Mouse (Mus musculus) right cerebral cortex, postnatal 4 days (tissue): ENCODE results near the gene Armh3.

Source experiments
- DNase-seq: peaks from one replicate; pipeline ENCODE4 v3.0.0-alpha.2; 2022

The Armh3 gene

DNA sequence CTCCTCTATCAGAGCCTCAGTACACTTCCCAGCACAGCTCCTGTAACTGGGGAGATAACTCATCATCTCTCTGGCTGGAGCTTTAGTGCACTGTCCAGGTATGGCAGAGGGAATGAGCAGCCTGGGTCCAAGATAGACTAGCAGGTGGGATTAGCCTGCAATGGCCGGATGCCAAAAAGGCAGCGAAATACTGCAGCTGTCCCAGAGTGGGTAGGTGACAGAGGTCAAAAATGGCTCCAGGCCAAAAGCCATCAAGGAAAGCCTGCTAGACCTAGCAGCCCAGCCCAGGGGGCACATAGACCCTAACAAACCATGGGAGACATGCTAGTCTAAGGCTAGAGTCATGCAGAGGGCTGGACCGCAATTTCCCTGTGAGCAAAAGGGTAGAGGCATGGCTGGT lies 94.4 kb downstream of the Armh3 start:
- DNase-seq: no peak

DNA sequence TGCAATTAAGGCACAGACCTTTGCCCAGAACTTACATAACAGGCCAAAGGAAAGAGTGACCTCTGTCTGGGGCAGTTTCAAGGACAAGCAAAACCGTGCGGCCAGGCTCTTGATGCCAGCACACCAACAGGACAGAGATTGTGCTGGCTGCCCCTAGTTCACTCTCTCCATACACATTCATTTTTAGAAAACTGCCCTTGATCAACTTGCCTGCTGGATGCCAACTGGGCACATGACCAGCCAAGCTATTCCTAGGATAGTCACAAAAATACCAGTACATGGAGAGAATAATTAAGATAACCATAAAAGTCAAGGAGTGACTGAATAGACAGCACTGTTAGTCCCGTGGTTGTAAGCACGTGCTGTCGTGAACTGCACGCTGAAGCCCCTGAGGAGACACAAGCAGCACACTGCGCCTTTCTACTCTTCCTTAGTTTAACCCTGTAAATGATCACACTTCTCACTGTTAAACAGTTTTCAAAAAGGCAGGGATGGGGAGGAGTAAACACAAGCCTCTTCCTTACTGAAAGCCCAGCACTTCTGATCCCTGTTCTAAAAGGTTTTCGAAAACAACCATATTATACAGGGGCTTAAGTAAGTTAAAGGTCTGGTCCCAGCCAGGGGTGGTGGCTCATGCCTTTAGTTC lies 95.8 kb downstream of the Armh3 start:
- no peak for DNase-seq

DNA sequence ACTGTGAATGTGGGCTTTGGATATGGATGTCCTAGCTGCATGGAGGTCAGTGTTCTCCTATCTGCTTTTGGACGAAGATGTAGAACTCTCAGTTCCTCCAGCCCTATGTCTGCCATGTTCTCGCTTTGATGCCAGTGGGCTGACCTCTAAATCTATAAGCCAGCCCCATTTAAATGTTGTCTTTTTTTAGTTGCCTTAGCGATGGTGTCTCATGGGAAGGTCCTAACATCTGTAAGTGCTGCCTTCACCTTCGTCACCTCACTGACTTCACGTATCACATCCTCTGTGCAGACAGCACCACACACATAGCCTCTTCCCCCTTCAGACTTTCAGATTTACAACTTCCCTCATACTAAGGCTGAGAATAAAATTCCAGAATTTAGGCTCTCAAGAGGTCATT lies 97.5 kb downstream of the Armh3 start:
- DNase-seq: no peak

DNA sequence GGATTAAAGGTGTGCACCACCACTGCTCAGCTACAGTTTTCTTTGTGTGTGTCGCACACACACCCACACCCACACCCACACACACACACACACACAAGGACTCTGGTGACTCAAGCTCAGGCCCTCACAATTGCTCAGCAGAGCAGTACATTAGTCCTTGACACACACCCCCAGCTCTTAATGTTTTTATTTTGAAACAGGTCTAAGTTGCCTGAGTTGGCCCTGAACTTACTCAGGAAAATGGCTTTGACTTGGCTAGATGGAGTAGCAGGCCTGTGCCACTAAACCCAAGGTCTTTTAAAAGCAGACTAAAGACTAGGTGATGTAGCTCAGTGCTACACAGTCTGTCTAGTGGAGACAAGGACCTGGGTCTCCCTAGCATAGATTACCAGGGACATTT lies 102.6 kb downstream of the Armh3 start:
- DNase-seq: no peak

DNA sequence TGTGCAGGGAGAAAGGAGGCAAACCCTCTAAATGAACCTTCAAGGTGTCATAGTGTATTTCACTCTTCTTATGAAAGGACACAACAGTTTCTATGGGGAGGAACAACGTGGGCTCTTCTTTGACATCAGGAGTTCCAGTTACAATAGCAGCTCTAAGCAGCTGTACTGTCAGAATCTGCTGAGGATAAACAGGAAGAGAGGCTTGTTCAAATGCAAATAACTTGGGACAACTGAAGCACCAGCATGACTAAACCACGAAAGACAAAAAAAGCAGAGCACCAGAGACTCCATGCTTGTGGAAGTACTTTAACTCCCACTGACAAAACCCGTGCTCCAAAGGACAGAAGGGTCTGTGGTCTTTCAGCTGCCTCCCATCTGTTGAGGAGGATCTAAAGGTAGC lies 116.2 kb downstream of the Armh3 start:
- no peak for DNase-seq

DNA sequence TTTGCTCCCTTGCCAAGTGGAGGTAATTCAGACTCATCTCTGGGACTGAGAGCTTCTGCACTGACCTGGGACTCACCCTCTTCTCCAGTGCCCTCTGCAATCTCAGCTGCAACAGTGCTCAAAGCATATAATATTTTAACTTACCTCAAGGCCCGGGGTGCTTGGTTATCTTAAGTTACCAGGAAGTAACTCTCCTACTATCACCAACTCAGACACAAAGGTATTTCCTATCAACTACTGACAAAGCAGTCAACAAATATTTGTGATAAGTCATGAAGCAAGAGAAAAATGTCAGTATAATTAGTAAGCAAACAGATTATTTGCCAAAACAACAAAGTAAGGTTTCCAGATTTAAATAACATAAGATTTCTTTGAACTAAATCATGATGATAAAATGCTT lies 125.0 kb downstream of the Armh3 start:
- no peak for DNase-seq

DNA sequence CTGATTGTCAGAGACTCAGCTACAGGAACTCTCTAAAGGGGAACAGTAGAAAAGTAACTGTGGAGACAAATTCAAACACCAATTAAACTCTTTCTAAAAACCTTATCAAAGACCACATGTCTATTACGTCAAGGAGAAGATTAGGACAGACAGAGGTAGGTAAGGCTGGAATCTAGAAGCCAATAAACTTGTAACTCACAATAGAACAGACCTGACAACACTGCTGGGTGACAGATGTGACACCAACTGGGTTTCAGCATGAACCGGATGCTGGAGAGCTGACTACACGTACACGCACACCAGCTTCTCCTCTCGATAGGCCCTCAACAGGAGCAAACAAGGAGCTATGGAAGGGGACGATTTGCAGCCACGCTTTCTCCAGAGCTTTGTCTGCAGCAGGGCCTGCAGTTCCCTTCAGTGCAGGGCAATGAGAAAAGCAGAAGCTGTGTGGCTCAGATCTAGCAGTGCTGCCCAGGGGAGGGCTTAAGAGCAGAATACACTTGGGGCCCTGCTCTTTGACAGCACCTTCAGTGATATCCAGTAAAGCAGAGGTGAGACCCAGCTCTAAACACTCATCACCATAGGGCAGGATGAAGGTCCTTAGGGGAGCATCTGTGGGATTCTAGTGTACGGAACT lies 142.9 kb downstream of the Armh3 start:
- no peak for DNase-seq

DNA sequence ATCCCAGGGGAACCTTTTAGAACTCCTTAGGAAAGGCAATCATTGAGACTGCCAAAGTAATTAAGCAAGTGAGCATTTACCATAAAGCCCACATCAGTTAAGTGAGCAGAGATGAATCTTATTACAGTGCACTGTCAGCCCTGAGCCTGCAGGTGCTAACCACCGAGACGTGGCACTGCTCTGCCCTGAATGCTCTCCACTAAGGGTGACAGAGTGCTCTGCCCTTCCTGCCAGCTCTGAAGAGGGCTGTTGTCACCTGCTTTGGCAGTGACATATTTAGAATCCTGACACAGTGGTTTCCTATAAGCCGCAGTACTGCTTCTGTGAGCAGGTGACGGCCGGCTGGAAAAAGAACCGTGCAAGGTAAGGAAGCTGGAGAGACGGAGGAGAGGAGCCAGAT lies 143.8 kb downstream of the Armh3 start:
- DNase-seq: no peak

DNA sequence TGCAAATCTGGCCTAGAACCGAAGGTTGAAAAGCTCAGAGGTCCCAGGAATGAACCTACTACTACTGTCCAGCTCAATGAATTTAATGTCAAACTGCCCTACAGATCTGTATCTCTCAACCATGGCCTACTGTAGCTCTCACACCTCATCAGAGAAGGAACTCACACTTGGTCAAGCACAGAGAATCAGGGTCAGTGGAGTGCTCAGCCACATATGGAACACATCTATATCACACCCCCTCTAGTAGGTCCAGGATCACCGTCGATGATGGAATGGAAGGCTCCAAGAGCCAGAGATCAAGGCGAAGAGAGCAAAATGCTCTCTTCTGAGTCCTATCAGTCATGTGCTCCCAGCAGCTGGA lies 150.6 kb downstream of the Armh3 start:
- DNase-seq: no peak

DNA sequence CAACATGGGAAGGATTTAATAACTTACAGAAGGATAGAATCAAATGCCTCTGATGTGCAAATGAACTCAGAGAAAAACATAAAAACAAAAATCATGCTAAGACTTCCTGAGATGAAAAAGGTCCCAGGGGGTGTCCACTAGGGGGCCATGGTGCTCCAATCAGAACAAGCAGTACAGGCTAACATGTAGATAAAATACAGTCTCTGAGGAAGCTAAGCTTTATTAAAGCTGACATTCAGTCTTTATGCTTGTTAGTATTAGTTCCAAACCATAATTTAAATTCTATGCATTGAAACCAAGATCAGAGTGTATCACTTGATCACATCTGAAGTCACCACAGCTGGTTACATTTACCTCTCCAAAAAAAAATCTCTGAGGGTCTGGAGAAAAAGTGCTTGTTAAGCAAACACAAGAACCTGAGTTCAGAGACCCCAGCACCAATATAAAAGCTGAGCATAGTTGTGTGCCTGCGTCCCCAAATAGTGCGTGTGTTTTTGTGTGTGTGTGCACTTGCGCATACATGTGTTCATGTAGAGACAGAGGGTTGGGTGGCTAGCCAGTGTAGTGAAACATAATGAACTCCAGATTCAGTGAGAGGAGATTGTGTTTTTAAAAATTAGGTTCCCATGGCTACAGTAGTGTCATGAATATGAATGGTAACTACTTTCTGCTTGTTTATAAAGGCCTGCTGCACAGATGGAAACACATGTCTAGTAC lies 151.1 kb downstream of the Armh3 start:
- DNase-seq: peak; percentile 40

DNA sequence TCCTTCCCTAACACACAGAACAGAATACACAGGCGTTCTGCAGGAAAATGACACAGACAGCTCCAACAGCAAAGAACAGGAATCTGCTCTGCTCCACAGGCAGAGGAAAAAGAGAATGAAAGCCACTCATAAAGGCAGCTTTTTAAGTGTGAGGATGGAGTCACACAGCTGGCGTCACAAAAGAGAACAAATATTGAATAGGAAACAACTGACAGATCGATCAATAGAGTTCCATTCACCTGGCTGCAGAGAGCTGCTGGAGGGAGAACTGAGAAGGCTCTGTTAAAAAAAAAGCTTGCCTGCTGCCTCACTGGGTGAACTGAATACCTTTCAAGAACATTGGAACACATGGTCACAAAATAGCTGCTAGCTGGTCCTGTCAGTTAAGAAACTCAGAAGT lies 154.1 kb downstream of the Armh3 start:
- no peak for DNase-seq

DNA sequence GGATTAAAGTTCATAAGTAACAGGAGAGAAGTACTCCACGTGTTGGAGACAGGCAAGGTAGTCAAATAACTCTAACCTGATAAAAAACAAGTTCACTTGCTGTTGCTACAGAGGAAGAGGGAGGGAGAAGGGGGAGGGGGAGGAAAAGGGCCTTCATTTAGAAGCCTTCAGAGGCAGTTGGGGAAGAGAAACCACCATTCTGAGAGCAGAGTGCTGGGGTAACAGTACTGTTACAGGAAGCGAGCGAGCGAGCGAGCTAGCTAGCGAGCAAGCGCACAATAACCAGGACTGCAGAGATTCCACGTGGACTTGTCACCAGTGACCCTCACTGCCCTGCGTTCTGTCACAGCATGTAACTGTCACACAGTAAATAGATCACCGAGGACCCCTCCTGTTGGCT lies 154.9 kb downstream of the Armh3 start:
- DNase-seq: no peak

DNA sequence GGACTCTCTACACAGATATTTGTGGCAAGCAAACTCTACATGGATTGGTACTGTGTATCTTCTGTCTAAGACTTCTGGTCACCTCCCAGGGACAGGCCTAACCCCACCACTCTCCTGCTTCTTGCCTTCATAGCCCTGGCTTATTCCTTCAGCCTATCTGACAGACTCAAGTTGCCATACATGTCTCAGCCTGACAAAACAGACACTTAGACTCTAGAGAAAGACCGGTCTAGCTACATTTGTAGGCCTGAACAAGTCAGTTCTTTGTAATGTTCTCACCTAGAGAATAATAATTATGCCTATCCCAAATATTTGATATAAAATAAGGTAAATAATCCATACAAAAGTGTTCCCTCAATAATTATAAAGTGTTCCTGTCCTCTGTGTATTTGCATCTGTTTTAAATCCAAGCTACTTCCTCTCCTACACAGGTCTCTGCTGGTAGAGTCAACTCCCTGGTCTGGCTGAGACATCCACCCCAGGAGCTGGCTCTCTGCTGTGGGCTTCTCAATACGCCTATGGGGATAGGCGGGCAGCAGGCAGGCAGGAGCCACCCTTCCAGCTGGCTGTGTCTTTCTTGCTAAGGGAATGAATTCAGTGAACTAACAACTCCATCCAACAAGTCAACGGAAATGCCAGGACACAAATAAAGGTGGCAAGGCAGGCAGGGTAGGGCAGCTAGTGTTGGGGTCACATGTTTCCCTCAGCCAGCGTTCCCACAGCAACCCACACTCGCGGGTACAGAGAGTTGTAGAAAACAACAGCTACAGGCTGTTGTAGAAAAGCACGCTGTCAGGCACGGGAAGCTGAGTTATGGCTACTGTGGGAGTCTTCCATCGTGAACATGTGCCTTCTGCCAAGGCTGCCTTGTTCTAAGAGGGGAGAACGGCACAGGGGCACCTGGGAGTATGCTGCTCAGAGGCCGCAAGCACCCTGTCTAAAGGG lies 161.0 kb downstream of the Armh3 start:
- DNase-seq: no peak

DNA sequence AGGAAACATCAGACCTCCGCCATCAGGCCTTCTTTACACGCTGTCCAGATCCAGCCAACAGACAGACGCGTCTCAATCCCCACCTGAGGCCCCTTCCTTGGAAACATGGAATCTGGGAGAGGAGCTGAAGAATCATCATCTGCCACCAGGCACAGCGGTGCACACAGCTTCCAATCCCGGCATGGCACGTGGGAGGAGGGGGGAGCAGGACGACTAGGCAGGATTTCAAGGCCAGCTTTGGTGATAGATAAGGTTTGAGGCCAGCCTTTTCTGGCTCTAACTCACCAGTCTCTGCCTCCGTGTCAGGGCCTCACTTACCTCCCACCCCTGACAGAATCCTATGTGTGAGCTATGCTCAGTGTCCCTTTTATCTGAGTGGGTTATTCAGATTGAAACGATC lies 162.8 kb downstream of the Armh3 start:
- no peak for DNase-seq

DNA sequence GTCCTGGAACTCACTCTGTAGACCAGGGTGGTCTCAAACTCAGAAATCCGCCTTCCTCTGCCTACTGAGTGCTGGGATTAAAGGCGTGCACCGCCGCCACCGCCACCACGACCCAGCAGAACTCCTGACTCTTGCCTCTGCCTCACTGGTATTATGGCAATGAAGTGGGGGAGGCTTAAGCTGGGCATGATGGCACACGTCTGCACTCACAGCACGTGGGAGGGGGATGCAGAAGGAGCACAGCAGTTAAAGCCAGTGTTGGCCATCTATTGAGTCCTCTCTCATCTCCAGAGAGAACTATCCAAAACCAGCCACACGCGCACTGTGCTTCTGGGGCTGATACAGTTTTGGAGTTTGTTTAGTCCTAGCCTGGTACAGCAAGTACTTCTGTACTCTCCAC lies 164.6 kb downstream of the Armh3 start:
- DNase-seq: no peak

DNA sequence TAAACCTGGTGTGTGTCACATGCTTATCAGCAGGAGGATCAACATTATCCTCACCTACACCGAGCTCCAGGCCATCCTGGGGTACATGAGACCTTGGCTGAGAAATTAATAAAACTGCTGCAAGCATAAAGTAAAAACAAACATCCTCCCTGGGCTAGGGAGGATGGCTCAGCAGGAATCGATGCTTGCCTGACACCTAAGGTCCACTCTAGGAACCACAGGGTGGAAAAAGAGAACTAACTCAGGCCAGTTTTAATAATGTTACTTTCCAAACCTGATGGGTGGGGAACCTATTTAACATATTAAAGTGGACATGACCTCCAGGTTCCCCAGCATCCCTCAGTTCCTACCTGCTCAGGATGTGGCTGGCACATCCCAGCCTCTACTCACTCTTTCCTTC lies 167.6 kb downstream of the Armh3 start:
- no peak for DNase-seq

DNA sequence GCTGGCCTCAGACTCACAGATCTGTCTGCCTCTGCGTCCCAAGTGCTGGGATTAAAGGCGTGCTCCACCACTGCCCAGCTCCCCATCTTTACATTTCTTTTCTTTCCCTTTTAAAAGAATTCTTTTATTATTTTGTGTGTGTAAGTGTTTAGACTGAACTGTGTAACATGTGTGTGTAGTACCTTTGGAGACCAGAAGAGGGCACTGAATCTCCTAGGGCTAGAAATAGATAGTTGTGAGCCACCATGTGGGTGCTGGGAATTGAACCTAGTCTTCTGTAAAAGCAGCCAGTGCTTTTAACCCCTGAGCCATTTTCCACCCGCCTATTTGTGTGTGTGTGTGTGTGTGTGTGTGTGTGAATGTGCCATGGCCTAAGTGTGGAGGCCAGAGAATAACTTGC lies 170.6 kb downstream of the Armh3 start:
- no peak for DNase-seq

DNA sequence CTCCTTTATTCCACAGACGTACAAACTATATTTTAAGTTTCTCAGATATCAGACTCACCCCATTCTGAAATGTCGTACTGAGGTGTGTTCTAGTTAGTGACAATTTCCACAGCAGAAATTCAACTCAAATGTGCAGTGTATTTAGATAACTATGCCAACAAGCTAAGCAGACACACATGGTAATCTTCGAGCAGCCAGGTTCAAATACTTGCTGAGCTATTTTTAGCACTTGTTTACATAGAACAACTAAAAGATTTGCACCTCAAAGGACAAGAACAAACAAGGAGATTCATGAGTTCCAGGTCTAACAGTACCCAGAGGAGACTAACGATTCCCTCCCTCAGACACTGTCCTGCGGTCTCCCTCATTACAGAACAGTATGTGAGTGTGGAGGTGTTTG lies 171.2 kb downstream of the Armh3 start:
- DNase-seq: no peak

DNA sequence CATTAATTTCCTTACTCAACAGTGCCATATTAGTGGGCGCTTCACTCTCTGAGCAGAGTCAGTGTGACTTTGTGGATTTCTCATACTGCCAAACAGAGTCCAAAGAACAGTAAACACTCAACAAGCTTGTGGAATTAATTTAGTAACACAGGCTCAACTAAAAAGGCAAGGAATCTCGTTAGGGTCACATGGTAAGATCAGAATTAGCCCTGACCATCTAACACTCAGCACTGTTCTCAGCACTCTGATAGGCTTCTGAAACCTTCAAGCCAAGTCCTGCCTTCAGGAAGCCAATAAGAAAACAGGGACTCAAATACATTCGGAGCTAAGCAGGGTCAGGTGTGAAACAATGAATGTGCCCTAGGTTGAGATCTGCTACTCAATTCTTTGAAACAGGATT lies 172.1 kb downstream of the Armh3 start:
- no peak for DNase-seq

DNA sequence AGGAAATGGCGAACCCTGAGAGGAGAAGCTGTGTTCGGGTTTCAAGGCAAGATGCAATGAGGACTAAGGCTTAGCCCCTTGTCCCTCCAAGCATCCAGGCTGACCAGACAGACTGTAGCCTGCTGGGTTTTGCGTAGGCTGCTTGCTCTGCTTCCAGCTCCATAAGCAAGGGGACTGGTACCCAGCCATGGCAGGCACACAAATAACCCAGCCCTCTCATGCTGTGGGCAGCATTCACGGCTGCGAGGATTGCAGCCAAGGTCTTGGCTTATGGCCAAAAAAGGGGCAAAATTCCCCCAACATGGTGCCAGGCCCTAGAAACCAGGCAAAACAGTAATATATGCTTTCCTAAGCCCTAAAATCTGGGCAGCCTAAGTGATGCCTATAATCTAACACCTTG lies 176.5 kb downstream of the Armh3 start:
- DNase-seq: no peak

DNA sequence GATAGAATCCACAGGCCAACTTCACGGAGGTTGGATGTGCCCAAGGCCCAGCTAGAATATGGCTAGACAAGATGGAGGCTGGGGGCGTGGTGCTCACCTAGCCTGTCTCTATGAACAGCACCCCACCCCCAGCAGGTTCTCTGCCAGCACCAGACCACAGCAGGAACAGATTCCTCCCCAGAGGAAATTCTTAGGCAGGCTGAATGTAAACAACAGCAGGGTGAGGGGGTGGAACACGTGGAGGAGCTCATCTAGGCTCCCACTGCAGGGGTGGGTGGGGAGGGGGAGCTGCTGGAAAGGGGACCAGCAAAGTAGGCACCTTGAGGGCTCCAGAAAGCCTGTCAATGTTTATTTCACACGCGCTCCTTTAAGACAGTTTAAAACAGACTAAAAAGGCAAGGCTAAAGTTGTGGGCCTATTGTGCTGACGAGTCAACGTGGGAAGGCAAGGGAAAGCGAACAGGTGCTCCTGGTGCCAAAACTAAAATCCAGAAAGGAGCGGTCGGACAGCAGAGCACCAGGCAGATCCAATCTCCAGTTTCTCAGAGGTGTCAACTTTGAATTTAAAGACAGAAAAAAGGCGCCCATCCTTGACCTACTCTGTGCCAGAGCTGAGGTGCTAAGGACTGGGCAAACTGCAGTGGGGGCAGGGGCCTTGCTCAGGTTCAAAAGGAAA lies 180.3 kb downstream of the Armh3 start:
- DNase-seq: no peak

DNA sequence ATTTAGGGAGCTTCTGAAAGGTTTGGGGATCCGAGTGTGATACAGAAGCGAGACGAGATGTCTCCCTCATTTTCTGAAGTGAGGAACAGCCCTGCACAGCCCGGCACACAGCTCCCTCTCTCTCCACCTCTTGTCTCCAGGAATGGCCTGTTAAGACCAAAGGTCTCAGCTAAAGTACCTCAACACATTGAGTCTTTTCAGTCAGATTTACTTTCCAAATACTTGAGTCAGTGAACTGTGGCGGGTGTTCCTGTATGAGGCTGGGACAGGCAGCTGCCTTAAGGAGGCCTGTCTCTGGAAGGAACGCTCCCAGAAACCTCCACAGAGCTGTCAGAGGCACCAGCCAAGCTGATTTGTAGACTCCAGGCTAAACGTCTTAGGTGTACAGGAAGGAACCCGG lies 181.6 kb downstream of the Armh3 start:
- DNase-seq: no peak

DNA sequence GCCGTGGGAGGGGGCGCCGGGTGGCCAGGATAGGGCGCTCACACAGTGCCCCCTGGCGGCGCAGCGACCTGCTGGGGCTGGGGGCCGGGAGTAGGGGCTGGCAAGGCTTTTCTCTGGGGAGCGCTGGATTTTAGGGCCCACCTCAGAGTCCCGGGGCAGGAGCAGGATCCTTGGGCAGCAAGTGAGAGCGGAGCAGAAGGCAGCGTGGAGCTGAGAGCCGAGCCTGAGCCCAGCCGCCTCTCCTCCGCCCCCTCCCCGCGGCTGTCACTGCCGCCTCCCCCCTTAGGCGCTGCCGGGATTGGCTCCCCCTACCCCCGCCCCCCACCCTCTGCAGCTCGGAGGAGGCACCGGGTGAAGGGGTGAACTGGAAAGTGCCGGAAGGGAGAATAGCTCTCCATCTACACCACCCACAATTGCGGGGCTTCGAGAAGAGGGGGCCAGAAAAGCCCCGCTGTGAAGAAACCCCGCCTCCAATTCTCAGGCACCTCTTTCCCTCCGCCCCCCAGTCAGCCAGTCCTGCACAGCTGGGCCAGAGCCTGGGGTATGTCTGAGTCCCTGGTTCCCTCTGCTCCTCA lies 182.4 kb downstream of the Armh3 start, which contains the start of gene Kcnip2:
TSS of gene Kcnip2 (minus strand) at position 231 of the 575 bp plus-strand sequence.
- DNase-seq: peak; percentile 74
